Mouse (Mus musculus): ENCODE results near the gene Olfr1393.
"Not testable (repeated sequence)": the region's sequence is repeated elsewhere in the genome, so short reads cannot be mapped to it uniquely, and the experiment has no call there.

Olfr1393 gene

GRCm38 (mm10) chr11:49251380-49251761 is 26.7 kb upstream of the Olfr1393 start:
- DNase-seq (ENCODE audit: low spot score) = no peak

- no peak for DNase-seq (ENCODE audit: low spot score)
Observed at GRCm38 (mm10) chr11:49252048-49252447, 26.1 kb upstream of the Olfr1393 start.

- DNase-seq (ENCODE audit: low spot score) = no peak
Observed at GRCm38 (mm10) chr11:49253035-49253434, 25.1 kb upstream of the Olfr1393 start.

- no peak for DNase-seq (ENCODE audit: low spot score)
Observed at GRCm38 (mm10) chr11:49259296-49259695, 18.8 kb upstream of the Olfr1393 start.

GRCm38 (mm10) chr11:49259829-49260228 is 18.3 kb upstream of the Olfr1393 start:
- no peak for DNase-seq (ENCODE audit: low spot score)

- no peak for DNase-seq (ENCODE audit: low spot score)
Observed at GRCm38 (mm10) chr11:49260598-49261312, 17.3 kb upstream of the Olfr1393 start.

- DNase-seq (ENCODE audit: low spot score) = no peak
Observed at GRCm38 (mm10) chr11:49261313-49261855, 16.7 kb upstream of the Olfr1393 start.

- no peak for DNase-seq (ENCODE audit: low spot score)
Observed at GRCm38 (mm10) chr11:49262286-49262685, 15.8 kb upstream of the Olfr1393 start.

- no peak for DNase-seq (ENCODE audit: low spot score)
Observed at GRCm38 (mm10) chr11:49263149-49263548, 15.0 kb upstream of the Olfr1393 start.

- no peak for DNase-seq (ENCODE audit: low spot score)
Observed at GRCm38 (mm10) chr11:49264081-49264480, 14.0 kb upstream of the Olfr1393 start.

- peak; percentile 34 for DNase-seq (ENCODE audit: low spot score)
Observed at GRCm38 (mm10) chr11:49264622-49265021, 13.5 kb upstream of the Olfr1393 start.

- no peak for DNase-seq (ENCODE audit: low spot score)
Observed at GRCm38 (mm10) chr11:49265101-49265500, 13.0 kb upstream of the Olfr1393 start.

GRCm38 (mm10) chr11:49266671-49267070 is 11.4 kb upstream of the Olfr1393 start:
- no peak for DNase-seq (ENCODE audit: low spot score)

GRCm38 (mm10) chr11:49267316-49267715 is 10.8 kb upstream of the Olfr1393 start:
- DNase-seq (ENCODE audit: low spot score) = no peak

- DNase-seq (ENCODE audit: low spot score) = no peak
Observed at GRCm38 (mm10) chr11:49267970-49268579, 10.0 kb upstream of the Olfr1393 start.

- DNase-seq (ENCODE audit: low spot score) = peak; percentile 29
Observed at GRCm38 (mm10) chr11:49269761-49270160, 8.3 kb upstream of the Olfr1393 start.

- no peak for DNase-seq (ENCODE audit: low spot score)
Observed at GRCm38 (mm10) chr11:49270368-49270767, 7.7 kb upstream of the Olfr1393 start.

GRCm38 (mm10) chr11:49271334-49271733 is 6.8 kb upstream of the Olfr1393 start:
- DNase-seq (ENCODE audit: low spot score) = peak; percentile 63

GRCm38 (mm10) chr11:49273834-49274519 is 4.1 kb upstream of the Olfr1393 start:
- DNase-seq (ENCODE audit: low spot score) = no peak

GRCm38 (mm10) chr11:49284982-49285381 is 6.9 kb downstream of the Olfr1393 start, which contains the start of gene Olfr1392:
Gene Olfr1392 (plus strand): TSS chr11:49285282.
- DNase-seq (ENCODE audit: low spot score) = not testable (repeated sequence)

- DNase-seq (ENCODE audit: low spot score) = no peak
Observed at GRCm38 (mm10) chr11:49287251-49287650, 9.1 kb downstream of the Olfr1393 start.

GRCm38 (mm10) chr11:49292777-49293176 is 14.7 kb downstream of the Olfr1393 start:
- no peak for DNase-seq (ENCODE audit: low spot score)

- no peak for DNase-seq (ENCODE audit: low spot score)
Observed at GRCm38 (mm10) chr11:49304441-49304840, 26.3 kb downstream of the Olfr1393 start, which contains the start of gene Olfr10. Gene Olfr10 (plus strand): TSS chr11:49304741.
